Mouse (Mus musculus) stomach, postnatal 0 days (tissue): ENCODE results near the gene Elmsan1.

Experiments
- CTCF ChIP-seq: IDR thresholded peaks from 2 replicates; pipeline ENCODE4 v1.5.1; 2016; ENCODE audit warnings: antibody characterized with exemption, low read depth, mild to moderate bottlenecking, moderate library complexity
- EP300 ChIP-seq: optimal IDR thresholded peaks from 2 replicates; pipeline ENCODE3; 2016; ENCODE audit warnings: antibody characterized with exemption

- TF ChIP-seq CTCF (no peak), EP300 (no peak)
Measured at GRCm38 (mm10) chr12:84217508-84218131, 1.1 kb downstream of the Elmsan1 start.
